Mouse (Mus musculus) stomach, embryonic 14.5 days (tissue): ENCODE results near the gene Rhbdf2. TPM values are rescaled to one million over a fixed set of nuclear protein-coding genes. Genes with fewer than 3 reads are reported as not detected.
"Not testable (repeated sequence)": the region's sequence is repeated elsewhere in the genome, so short reads cannot be mapped to it uniquely, and the experiment has no call there.

Source experiments
- ATAC-seq: fragments of 200-750 bp; cut with Nextera tagmentation; 2 replicates; pipeline ENCODE4 v1.8.0; 2017; ENCODE audit warnings: low read depth, moderate TSS enrichment; ENCODE audit not compliant: insufficient number of reproducible peaks, insufficient read depth, low FRiP score
- H3K27ac ChIP-seq: fragments of 300-500 bp; sonication (generic); 2 replicates; pipeline ENCODE4 v1.5.1; 2014; ENCODE audit warnings: mild to moderate bottlenecking, low read length, moderate library complexity, mixed read lengths
- H3K27me3 ChIP-seq: fragments of 300-500 bp; sonication (generic); 2 replicates; pipeline ENCODE4 v1.6.1; 2014; ENCODE audit warnings: low read length, control low read depth, mixed read lengths; ENCODE audit not compliant: control insufficient read depth, insufficient read depth
- H3K36me3 ChIP-seq: fragments of 300-500 bp; sonication (generic); 2 replicates; pipeline ENCODE4 v1.6.1; 2014; ENCODE audit warnings: mild to moderate bottlenecking, control low read depth, low read length, moderate library complexity, mixed read lengths; ENCODE audit not compliant: control insufficient read depth, insufficient read depth
- H3K4me1 ChIP-seq: fragments of 300-500 bp; sonication (generic); 2 replicates; pipeline ENCODE4 v1.6.1; 2014; ENCODE audit warnings: low read length, control low read depth, mixed read lengths; ENCODE audit not compliant: control insufficient read depth, insufficient read depth
- H3K4me2 ChIP-seq: fragments of 300-500 bp; sonication (generic); replicated peaks from 2 replicates; pipeline ENCODE4 v1.6.1; 2014; ENCODE audit warnings: low read depth, low read length, control low read depth
- H3K4me3 ChIP-seq: fragments of 300-500 bp; sonication (generic); 2 replicates; pipeline ENCODE4 v1.5.1; 2014; ENCODE audit warnings: low read depth, low read length, control low read depth
- H3K9ac ChIP-seq: fragments of 300-500 bp; sonication (generic); replicated peaks from 2 replicates; pipeline ENCODE4 v1.6.1; 2014; ENCODE audit warnings: low read depth, mild to moderate bottlenecking, control low read depth, low read length, moderate library complexity, mixed read lengths
- H3K9me3 ChIP-seq: fragments of 300-500 bp; sonication (generic); 2 replicates; pipeline ENCODE4 v1.6.1; 2016; ENCODE audit warnings: low read depth, low read length, control low read depth; ENCODE audit not compliant: control insufficient read depth
- WGBS: fragments of 180-500 bp; shearing (Covaris S2); extraction: QIAGEN DNeasy Blood & Tissue Kit; methylation state at CpG from one replicate; pipeline ENCODE4 v1.1.7; 2014; 5-methylcytosine and 5-hydroxymethylcytosine counted together
- polyA plus RNA-seq: library from polyadenylated mRNA; unstranded; fragments of >200 nt; fragmentation: Nextera tagmentation; extraction: Ambion mirVana; gene quantifications from 2 replicates; pipeline ENCODE4 v1.2.1, GENCODE M21; 2014

Gene Rhbdf2
- polyA plus RNA-seq, 1 experiment from 2014 or later = 4.5 TPM

- peak; percentile 81 for ATAC-seq
- no peaks in the 10 kb centered on the region for H3K27me3 ChIP-seq
- H3K9ac ChIP-seq = peak overlapping the region; percentile 92
- peak overlapping the region; percentile 78 for H3K27ac ChIP-seq
- H3K36me3 ChIP-seq = peaks cover 34% of the 10 kb centered on the region
- H3K9me3 ChIP-seq = no peaks in the 10 kb centered on the region
- peak overlapping the region; percentile 76 for H3K4me2 ChIP-seq
- peaks cover 9% of the 10 kb centered on the region for H3K4me1 ChIP-seq
- peak overlapping the region; percentile 94 for H3K4me3 ChIP-seq
- 1% methylated on average over 45 of the region's 45 CpGs for WGBS
These were observed 44.5 kb upstream of the Rhbdf2 start for GRCm38 (mm10) chr11:116671112-116671844.

- Histone ChIP-seq H3K4me2 (peak overlapping the region; percentile 76; the same call in 1 of the 2 replicates), H3K4me3 (peak overlapping the region; percentile 94; the same call in 1 of the 2 replicates), H3K4me1 (peaks cover 10% of the 10 kb centered on the region), H3K27ac (no peak overlapping the region), H3K9me3 (no peaks in the 10 kb centered on the region), H3K9ac (no peak overlapping the region), H3K27me3 (no peaks in the 10 kb centered on the region), H3K36me3 (peaks cover 25% of the 10 kb centered on the region)
- 80% methylated on average over 7 of the region's 7 CpGs for WGBS
- ATAC-seq = no peak
These were observed 43.6 kb upstream of the Rhbdf2 start for GRCm38 (mm10) chr11:116670386-116670785.

- Histone ChIP-seq H3K9ac (no peak overlapping the region), H3K27ac (no peak overlapping the region), H3K36me3 (peaks cover 20% of the 10 kb centered on the region), H3K4me1 (peaks cover 11% of the 10 kb centered on the region), H3K27me3 (no peaks in the 10 kb centered on the region), H3K9me3 (no peaks in the 10 kb centered on the region), H3K4me2 (no peak overlapping the region), H3K4me3 (no peak overlapping the region)
- 29% methylated on average over 13 of the region's 13 CpGs for WGBS
- ATAC-seq = no peak
These were observed 43.1 kb upstream of the Rhbdf2 start for GRCm38 (mm10) chr11:116669787-116670365.

GRCm38 (mm10) chr11:116669316-116669715, 42.5 kb upstream of the Rhbdf2 start:
- no peak overlapping the region for H3K9ac ChIP-seq
- H3K4me3 ChIP-seq = no peak overlapping the region
- no peaks in the 10 kb centered on the region for H3K27me3 ChIP-seq
- H3K4me1 ChIP-seq = peaks cover 11% of the 10 kb centered on the region
- H3K9me3 ChIP-seq = no peaks in the 10 kb centered on the region
- H3K4me2 ChIP-seq = no peak overlapping the region
- H3K36me3 ChIP-seq = peaks cover 14% of the 10 kb centered on the region
- no peak for ATAC-seq
- WGBS = 18% methylated on average over 5 of the region's 5 CpGs
- H3K27ac ChIP-seq = no peak overlapping the region

- Histone ChIP-seq H3K4me2 (no peak overlapping the region), H3K27ac (no peak overlapping the region), H3K36me3 (peaks cover 9% of the 10 kb centered on the region), H3K9me3 (no peaks in the 10 kb centered on the region), H3K4me3 (no peak overlapping the region), H3K4me1 (peaks cover 11% of the 10 kb centered on the region), H3K9ac (no peak overlapping the region), H3K27me3 (no peaks in the 10 kb centered on the region)
- no peak for ATAC-seq
- WGBS = 35% methylated on average over 7 of the region's 7 CpGs
These were observed 42.0 kb upstream of the Rhbdf2 start for GRCm38 (mm10) chr11:116668839-116669238.

GRCm38 (mm10) chr11:116668381-116668825, 41.6 kb upstream of the Rhbdf2 start:
- H3K4me1 ChIP-seq = peaks cover 13% of the 10 kb centered on the region
- H3K27ac ChIP-seq = no peak overlapping the region

GRCm38 (mm10) chr11:116667930-116668329, 41.1 kb upstream of the Rhbdf2 start:
- no peak overlapping the region for H3K4me2 ChIP-seq
- H3K36me3 ChIP-seq = 0 out of 2 replicates have a peak, but pooled peaks cover under 1% of the 10 kb centered on the region
- no peaks in the 10 kb centered on the region for H3K9me3 ChIP-seq
- ATAC-seq = no peak
- H3K4me3 ChIP-seq = no peak overlapping the region
- H3K27ac ChIP-seq = no peak overlapping the region
- H3K4me1 ChIP-seq = peaks cover 14% of the 10 kb centered on the region
- WGBS = 80% methylated on average over 8 of the region's 8 CpGs
- no peak overlapping the region for H3K9ac ChIP-seq
- no peaks in the 10 kb centered on the region for H3K27me3 ChIP-seq

More at GRCm38 (mm10) chr11:116668381-116668825, 41.6 kb upstream of the Rhbdf2 start:
- no peaks in the 10 kb centered on the region for H3K9me3 ChIP-seq
- no peak for ATAC-seq
- H3K4me2 ChIP-seq = no peak overlapping the region
- 79% methylated on average over 10 of the region's 10 CpGs for WGBS
- H3K4me3 ChIP-seq = no peak overlapping the region
- no peak overlapping the region for H3K9ac ChIP-seq
- peaks cover 5% of the 10 kb centered on the region; the same call in 1 of the 2 replicates for H3K36me3 ChIP-seq
- H3K27me3 ChIP-seq = no peaks in the 10 kb centered on the region

- 86% methylated on average over 3 of the region's 5 CpGs for WGBS
- not testable (repeated sequence) for H3K9ac ChIP-seq, H3K27me3 ChIP-seq, ATAC-seq, H3K9me3 ChIP-seq, H3K36me3 ChIP-seq, H3K4me2 ChIP-seq, H3K4me3 ChIP-seq, H3K27ac ChIP-seq
- peaks cover 13% of the 10 kb centered on the region; the same call in 1 of the 2 replicates for H3K4me1 ChIP-seq
These were observed 40.2 kb upstream of the Rhbdf2 start for GRCm38 (mm10) chr11:116667012-116667411.
